Mouse (Mus musculus): ENCODE measurements at regions not wholly inside any gene's neighbourhood (a gene's known extent, or its start where the extent isn't known, plus 50 kb on each side); places are given as distances from the start of the nearest gene placed in this dataset.
"Not testable (repeated sequence)": the region's sequence is repeated elsewhere in the genome, so short reads cannot be mapped to it uniquely, and the experiment has no call there.

DNA sequence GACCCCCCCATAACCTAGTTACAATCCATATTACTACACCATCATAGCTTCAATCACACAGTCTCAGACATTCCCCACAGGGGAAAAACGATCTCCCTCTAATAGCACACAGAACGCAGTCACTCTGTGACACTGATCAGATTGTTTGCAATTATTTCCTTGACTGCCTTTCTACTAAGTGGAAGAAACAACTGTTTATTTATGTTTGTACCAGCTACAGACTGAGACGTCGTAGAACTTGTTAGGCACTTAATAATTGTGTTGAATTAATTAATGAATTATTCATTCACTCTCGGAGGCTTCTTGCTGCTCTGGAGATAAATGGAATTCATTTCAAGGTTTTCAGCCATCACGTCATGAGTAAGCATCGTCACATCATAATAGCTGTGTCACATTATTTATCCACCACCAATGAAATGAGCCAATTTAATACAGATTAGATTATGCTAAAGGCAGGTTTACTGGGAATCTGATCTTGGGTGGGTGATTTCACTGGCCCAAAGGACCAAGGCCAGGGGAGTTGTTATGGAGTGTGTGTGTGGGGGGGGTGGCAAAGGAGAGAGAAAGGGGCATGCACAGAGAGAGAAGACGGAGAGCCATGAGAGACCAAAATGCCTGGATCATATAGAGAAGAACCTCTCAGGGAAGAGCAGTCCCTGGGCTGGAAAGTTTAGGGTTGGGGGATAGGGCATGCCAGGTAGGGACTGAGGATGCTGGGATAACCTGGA is 355.7 kb upstream of the Zwint start:
- no peaks in the 10 kb centered on the region for H3K9me3 ChIP-seq (ENCODE audit: control insufficient read depth, low read length)
- H3K36me3 ChIP-seq (ENCODE audit: control insufficient read depth, insufficient read depth, low read length) = no peaks in the 10 kb centered on the region
- no peaks in the 10 kb centered on the region for H3K27me3 ChIP-seq (ENCODE audit: control insufficient read depth, insufficient read depth, low read length)
- no peak for TF ChIP-seq EP300 (optimal IDR thresholded peaks at IDR 0.05)
- no peak for TF ChIP-seq CTCF (IDR thresholded peaks at IDR 0.05; ENCODE audit: low read depth)
- no peak for ATAC-seq (ENCODE audit: low FRiP score, low TSS enrichment)
- H3K4me3 ChIP-seq (ENCODE audit: low read depth, low read length) = no peak overlapping the region
- H3K27ac ChIP-seq (replicated peaks) = no peak overlapping the region
- H3K9ac ChIP-seq (ENCODE audit: low read length) = no peak overlapping the region
- no peak for DNase-seq (ENCODE audit: low spot score)
- H3K4me2 ChIP-seq (replicated peaks; ENCODE audit: low read depth) = no peak overlapping the region
- WGBS = 77% methylated on average over 8 of the region's 8 CpGs
- H3K4me1 ChIP-seq (replicated peaks; ENCODE audit: control insufficient read depth, insufficient read depth) = no peaks in the 10 kb centered on the region

DNA sequence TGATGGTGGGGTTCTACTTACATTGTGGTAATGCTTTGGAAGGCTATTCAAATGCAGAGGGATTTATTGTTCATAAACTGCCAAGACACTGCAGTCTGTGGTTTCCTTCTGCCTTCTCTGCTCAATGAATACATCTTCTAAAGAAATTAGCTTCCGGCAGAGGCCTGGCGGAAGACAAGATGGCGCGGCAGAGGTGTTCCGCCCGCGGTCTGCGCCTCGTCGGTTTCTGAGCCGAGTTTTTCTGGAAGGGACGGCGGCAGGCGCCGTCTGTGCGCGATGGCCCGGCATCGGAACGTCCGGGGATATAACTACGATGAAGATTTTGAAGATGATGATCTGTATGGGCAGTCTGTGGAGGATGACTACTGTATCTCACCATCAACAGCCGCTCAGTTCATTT is 345.6 kb upstream of the Zwint start:
- H3K4me3 ChIP-seq (ENCODE audit: low read depth, low read length); H3K9ac ChIP-seq (ENCODE audit: low read length); H3K36me3 ChIP-seq (ENCODE audit: control insufficient read depth, insufficient read depth, low read length); ATAC-seq (ENCODE audit: low FRiP score, low TSS enrichment); DNase-seq (ENCODE audit: low spot score); H3K9me3 ChIP-seq (ENCODE audit: control insufficient read depth, low read length); H3K27me3 ChIP-seq (ENCODE audit: control insufficient read depth, insufficient read depth, low read length); H3K27ac ChIP-seq (replicated peaks); H3K4me1 ChIP-seq (replicated peaks; ENCODE audit: control insufficient read depth, insufficient read depth); H3K4me2 ChIP-seq (replicated peaks; ENCODE audit: low read depth): not testable (repeated sequence)
- WGBS = 94% methylated on average over 23 of the region's 23 CpGs

DNA sequence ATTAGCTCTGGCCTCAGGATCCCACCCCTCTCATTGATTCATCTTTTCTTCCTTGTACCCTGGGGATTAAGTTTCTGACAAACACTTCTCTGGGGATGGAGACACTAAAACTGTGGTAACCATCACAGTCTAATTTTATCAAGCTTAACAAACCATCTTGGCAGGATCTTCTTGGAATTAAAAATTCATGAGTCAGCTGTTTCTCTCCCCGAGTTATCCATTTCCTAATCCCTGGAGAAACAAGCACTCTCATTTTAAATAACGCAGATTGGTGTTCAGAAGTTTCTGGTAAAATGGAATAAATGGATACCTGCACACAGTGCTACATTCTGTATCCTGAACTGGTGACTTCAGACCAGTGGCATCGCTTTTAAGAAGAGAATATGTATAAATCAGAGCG is 336.3 kb upstream of the Zwint start:
- H3K4me1 ChIP-seq (replicated peaks; ENCODE audit: control insufficient read depth, insufficient read depth) = no peaks in the 10 kb centered on the region
- H3K27ac ChIP-seq (replicated peaks) = no peak overlapping the region
- H3K4me3 ChIP-seq (ENCODE audit: low read depth, low read length) = no peak overlapping the region
- H3K9ac ChIP-seq (ENCODE audit: low read length) = no peak overlapping the region
- ATAC-seq (ENCODE audit: low FRiP score, low TSS enrichment) (no peak), DNase-seq (ENCODE audit: low spot score) (no peak)
- no peaks in the 10 kb centered on the region for H3K36me3 ChIP-seq (ENCODE audit: control insufficient read depth, insufficient read depth, low read length)
- TF ChIP-seq EP300 (optimal IDR thresholded peaks at IDR 0.05) (no peak), CTCF (IDR thresholded peaks at IDR 0.05; ENCODE audit: low read depth) (no peak)
- no peak overlapping the region for H3K4me2 ChIP-seq (replicated peaks; ENCODE audit: low read depth)
- no peaks in the 10 kb centered on the region for H3K9me3 ChIP-seq (ENCODE audit: control insufficient read depth, low read length)
- WGBS = 63% methylated on average over 4 of the region's 4 CpGs
- H3K27me3 ChIP-seq (ENCODE audit: control insufficient read depth, insufficient read depth, low read length) = no peaks in the 10 kb centered on the region

DNA sequence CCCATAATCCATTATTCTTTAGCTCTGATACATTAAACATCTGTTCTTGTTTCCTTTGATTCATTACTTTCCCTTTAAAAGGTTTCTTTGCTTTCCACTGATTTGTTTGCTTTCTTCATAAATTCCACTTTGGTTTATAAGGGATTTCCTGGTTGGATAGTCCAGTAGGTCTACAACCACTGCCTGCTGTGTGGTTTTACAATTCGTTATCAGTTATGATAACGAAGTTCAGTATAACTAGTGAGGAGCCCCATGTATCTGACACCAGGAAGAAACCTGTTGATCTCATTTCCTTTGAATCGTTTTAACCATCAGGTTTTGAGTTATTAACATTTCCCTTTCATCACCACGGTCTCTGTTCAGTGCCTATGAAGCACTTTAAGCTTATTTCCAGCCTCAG is 334.3 kb upstream of the Zwint start:
- H3K9ac ChIP-seq (ENCODE audit: low read length) = no peak overlapping the region
- H3K4me2 ChIP-seq (replicated peaks; ENCODE audit: low read depth) = no peak overlapping the region
- H3K27ac ChIP-seq (replicated peaks) = no peak overlapping the region
- no peaks in the 10 kb centered on the region for H3K36me3 ChIP-seq (ENCODE audit: control insufficient read depth, insufficient read depth, low read length)
- H3K27me3 ChIP-seq (ENCODE audit: control insufficient read depth, insufficient read depth, low read length) = no peaks in the 10 kb centered on the region
- ATAC-seq (ENCODE audit: low FRiP score, low TSS enrichment) (no peak), DNase-seq (ENCODE audit: low spot score) (no peak)
- no peaks in the 10 kb centered on the region for H3K4me1 ChIP-seq (replicated peaks; ENCODE audit: control insufficient read depth, insufficient read depth)
- H3K4me3 ChIP-seq (ENCODE audit: low read depth, low read length) = no peak overlapping the region
- TF ChIP-seq EP300 (optimal IDR thresholded peaks at IDR 0.05) = no peak
- TF ChIP-seq CTCF (IDR thresholded peaks at IDR 0.05; ENCODE audit: low read depth) = no peak
- H3K9me3 ChIP-seq (ENCODE audit: control insufficient read depth, low read length) = no peaks in the 10 kb centered on the region
- 60% methylated on average over 4 of the region's 4 CpGs for WGBS

DNA sequence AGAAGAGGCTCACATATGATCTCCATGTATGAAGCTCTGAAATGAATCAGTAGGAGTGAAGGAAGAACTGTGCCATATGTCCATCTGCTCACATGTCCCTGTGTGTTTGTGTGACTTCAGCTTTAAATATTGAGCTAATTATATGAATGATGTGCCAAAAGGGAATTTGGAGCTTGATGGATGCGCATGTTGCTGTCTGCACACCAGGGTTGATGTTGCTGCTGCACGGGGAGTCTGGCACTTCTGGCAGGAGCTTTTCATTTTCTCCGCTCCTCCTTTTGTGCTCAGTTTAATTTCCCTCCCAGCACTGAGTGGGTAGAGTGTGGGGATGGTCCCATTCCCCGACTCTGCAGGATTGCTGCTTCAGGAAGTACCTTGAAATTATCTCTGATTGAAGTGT is 328.0 kb upstream of the Zwint start:
- no peak for TF ChIP-seq CTCF (IDR thresholded peaks at IDR 0.05; ENCODE audit: low read depth)
- no peak for TF ChIP-seq EP300 (optimal IDR thresholded peaks at IDR 0.05)
- no peaks in the 10 kb centered on the region for H3K4me1 ChIP-seq (replicated peaks; ENCODE audit: control insufficient read depth, insufficient read depth)
- 74% methylated on average over 4 of the region's 4 CpGs for WGBS

DNA sequence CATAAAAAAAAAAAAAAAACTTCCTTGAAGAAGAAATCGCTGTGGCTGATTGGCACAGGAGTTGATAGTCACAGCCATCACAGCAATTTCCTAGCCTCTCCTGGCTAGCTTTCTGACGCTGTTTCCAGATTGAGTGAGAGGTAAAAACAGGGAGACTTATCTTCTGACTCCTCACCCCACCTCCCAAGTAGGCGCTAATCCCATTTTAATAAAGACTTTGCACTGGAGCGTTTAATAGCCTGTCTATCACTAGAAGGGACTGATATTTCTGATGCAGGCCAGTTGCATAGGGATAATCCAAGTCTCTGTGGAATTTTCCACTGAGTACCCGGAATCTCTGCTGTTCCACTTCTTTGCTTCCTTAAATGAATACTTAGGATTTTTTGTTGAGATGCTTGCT is 307.4 kb upstream of the Zwint start:
- no peak overlapping the region for H3K4me2 ChIP-seq (replicated peaks; ENCODE audit: low read depth)
- no peak for TF ChIP-seq CTCF (IDR thresholded peaks at IDR 0.05; ENCODE audit: low read depth)
- TF ChIP-seq EP300 (optimal IDR thresholded peaks at IDR 0.05) = no peak
- no peak for DNase-seq (ENCODE audit: low spot score)

More for the DNA sequence above, 328.0 kb upstream of the Zwint start:
- Histone ChIP-seq H3K9ac (ENCODE audit: low read length) (no peak overlapping the region), H3K4me3 (ENCODE audit: low read depth, low read length) (no peak overlapping the region), H3K27me3 (ENCODE audit: control insufficient read depth, insufficient read depth, low read length) (no peaks in the 10 kb centered on the region), H3K27ac (replicated peaks) (no peak overlapping the region), H3K36me3 (ENCODE audit: control insufficient read depth, insufficient read depth, low read length) (no peaks in the 10 kb centered on the region), H3K9me3 (ENCODE audit: control insufficient read depth, low read length) (no peaks in the 10 kb centered on the region), H3K4me2 (replicated peaks; ENCODE audit: low read depth) (no peak overlapping the region)
- no peak for ATAC-seq (ENCODE audit: low FRiP score, low TSS enrichment)
- DNase-seq (ENCODE audit: low spot score) = no peak

More for the DNA sequence above, 307.4 kb upstream of the Zwint start:
- Histone ChIP-seq H3K9ac (ENCODE audit: low read length) (no peak overlapping the region), H3K4me3 (ENCODE audit: low read depth, low read length) (no peak overlapping the region), H3K27ac (replicated peaks) (no peak overlapping the region), H3K36me3 (ENCODE audit: control insufficient read depth, insufficient read depth, low read length) (no peaks in the 10 kb centered on the region), H3K27me3 (ENCODE audit: control insufficient read depth, insufficient read depth, low read length) (no peaks in the 10 kb centered on the region), H3K4me1 (replicated peaks; ENCODE audit: control insufficient read depth, insufficient read depth) (no peaks in the 10 kb centered on the region), H3K9me3 (ENCODE audit: control insufficient read depth, low read length) (no peaks in the 10 kb centered on the region)
- 75% methylated on average over 5 of the region's 5 CpGs for WGBS
- no peak for ATAC-seq (ENCODE audit: low FRiP score, low TSS enrichment)

Measured in stomach, postnatal 0 days (tissue).